Mouse (Mus musculus): ENCODE data around the gene Pdpr.
"Not testable (repeated sequence)": the region's sequence is repeated elsewhere in the genome, so short reads cannot be mapped to it uniquely, and the experiment has no call there.

The Pdpr gene

DNA sequence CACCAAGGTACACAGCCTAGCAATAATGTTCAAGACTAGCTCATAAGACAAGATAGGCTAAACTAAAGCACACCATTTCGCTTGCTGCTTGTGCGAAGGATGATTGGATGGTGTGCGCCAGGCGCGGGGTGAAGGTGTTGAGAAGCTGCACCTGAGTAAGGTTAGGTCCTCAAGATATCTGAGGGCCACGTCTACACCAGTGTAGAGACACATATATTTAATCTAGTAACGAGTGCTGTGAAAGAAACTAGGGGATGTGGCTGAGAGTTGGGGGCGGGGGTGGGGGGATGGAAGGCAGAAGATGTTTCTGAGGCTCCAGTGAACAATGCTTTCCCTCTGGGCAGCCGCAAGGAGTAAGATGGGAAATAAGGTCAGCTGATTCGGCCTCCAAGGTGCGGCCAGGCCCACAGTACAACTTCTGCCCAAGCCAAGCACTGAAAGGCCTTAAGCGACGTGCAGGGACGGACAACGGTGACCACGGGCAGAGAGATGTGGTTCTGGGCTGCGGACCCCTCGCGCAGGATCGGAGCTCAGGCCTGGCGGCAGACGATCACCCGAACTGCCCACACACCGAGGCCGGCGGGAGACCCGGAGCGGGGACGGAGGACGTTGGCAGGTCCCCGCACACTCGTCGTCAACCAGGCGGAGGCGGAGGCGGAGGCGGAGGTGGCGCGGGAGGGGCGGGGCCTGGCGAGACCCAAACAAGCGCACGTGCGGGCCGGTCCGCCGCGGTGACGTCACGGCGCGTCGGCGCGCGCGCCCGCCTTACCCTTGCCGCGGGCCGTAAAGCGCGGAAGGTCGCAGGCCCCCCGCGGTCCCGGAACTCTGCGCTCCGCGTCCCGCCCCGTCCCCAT lies at the start of gene Pdpr:
Gene Pdpr (plus strand): TSS at position 766 of the 854 bp plus-strand sequence.
- in situ Hi-C loops (cut with MboI, MseI): loop anchor here (5.0 kb wide), 1 partner anchor 37 kb away; the partner anchor contains the start of gene Exosc6

DNA sequence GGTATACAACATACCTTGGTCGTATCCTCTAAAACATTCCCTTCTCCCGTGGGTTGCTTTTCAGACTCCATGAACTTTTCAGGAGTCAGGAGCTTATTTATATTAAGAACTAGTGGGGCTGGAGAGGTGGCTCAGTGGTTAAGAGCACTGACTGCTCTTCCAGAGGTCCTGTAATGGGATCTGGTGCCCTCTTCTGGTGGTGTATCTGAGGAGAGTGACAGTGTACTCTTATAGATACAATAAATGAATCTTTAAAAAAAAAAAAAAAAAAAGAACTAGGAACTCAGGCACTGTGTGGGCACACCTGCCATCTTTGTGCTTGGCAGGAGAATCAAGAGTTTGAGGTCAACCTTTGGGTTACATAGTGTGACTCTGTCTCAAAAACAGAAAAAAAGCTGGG lies 45.7 kb upstream of the Pdpr start:
- in situ Hi-C loops (cut with MboI, MseI): no loop called here

DNA sequence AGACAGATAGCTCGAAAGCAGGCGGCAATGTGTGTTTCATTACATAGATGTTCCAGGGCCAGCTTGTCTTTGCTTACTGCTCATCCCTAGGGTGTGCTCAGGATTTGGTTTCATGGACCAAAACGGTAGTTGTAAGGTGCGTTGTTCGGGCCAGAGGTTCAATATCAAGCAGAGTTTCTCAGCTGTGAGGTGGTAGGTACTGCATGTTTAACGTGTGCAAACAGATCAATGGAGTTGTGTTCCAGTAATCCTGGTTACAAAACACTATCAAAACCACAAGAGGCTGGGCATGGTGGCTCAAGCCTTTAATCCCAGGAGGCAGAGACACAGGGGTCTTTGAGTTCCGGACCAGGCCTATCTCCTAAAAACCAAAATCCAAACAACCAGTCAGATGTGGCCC lies 45.3 kb upstream of the Pdpr start:
- in situ Hi-C loops (cut with MboI, MseI): no loop called here

DNA sequence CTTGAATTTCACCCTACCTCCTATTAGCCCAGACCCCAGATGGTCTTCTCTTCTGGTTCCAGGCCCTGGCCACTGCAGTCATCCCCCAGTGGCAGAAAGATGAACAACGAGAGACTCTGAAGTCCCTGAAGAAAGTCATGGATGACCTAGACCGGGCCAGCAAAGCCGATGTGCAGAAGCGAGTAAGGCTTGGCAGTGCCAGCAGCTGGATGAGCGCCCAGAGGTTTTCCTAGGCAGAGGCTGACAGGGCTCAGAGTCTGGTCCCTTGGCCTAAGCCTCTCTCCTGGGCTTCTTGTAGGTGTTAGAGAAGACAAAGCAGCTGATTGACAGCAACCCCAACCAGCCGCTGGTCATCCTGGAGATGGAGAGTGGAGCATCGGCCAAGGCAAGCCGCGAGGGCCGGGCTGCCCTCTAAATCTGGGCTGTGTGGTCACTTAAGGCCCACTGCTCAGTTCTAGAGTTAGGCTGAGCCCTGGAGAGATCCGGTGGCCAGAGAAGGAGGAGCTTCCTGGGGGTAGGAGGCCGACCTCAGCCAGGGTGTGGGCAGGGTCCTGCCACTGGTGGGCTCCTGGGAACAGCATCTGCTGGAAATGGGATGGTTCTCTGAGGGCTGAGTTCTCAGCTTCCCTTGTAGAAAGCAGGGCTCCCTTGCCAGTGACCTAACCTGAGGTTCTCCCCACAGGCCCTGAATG lies 40.5 kb upstream of the Pdpr start:
- in situ Hi-C loops (cut with MboI, MseI): loop anchor here (5.0 kb wide), 2 partner anchors 67 to 212 kb away; no protein-coding TSS in a partner anchor

DNA sequence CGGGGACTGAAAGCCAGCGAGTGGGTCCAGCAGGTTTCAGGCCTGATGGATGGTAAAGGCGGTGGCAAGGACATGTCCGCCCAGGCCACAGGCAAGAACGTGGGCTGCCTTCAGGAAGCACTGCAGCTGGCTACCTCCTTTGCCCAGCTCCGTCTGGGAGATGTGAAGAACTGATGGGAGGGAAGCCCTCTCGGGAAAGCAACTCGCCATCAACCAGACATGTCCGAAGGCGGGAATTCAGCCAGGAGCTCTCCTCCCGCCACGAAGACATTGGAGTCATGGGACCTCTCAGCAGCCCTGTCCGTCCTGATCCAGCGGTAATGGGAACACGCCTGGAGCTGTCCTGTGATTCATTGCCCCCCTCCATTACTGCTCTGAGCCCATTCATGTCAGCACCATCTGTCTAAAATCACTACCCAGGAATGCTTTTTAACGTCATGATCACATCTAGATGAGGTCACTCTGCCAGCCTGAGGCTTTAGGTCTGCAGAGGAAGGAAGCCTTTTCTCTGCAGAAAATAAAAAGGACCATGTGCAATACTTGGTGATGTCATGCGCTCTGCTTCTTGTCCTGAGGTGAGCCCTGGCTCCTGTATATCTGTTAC lies 39.3 kb upstream of the Pdpr start:
- in situ Hi-C loops (cut with MboI, MseI): loop anchor here (5.0 kb wide), 2 partner anchors 37 to 232 kb away; partner anchors contain the start of genes Clec18a and Pdpr

DNA sequence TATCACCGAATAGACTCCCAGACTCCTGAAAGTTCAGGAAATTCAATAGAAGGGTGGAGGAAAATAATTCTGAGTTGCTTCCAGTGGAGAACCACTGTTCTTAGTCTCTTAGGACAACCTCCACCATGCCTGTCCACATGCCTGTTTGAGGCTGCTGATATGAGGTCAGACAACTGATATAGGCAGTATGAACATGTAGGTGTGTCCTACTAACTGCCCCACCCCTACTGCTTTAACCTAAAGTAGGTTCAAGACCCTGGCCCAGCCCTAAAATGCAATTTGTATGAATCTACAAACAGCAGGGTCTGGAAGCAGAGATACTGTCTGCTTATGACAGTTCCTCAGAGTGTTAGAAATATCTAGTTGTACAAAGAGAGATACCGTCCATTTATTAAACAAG lies 38.8 kb upstream of the Pdpr start:
- in situ Hi-C loops (cut with MboI, MseI): loop anchor here (5.0 kb wide), 2 partner anchors 37 to 232 kb away; partner anchors contain the start of genes Clec18a and Pdpr

DNA sequence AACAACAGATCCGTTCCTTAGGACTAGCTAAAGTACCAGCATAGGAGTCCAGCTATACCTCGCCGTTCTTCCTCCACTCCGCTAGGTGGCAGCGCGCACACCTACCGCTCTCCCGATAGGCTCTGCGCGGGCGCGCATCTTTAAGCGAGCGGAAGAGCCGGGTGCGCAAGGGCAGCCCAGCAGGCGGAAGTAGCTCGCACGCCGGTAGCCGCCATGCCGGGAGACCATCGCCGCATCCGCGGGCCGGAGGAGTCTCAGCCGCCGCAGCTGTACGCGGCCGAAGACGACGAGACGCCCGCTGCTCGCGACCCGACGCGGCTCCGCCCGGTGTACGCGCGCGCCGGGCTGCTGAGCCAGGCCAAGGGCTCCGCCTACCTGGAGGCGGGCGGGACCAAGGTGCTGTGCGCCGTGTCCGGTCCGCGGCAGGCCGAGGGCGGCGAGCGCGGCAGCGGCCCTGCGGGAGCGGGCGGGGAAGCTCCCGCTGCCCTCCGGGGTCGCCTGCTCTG lies 38.2 kb upstream of the Pdpr start, which contains the start of gene Exosc6:
Gene Exosc6 (plus strand): TSS at position 182 of the 506 bp plus-strand sequence.
- in situ Hi-C loops (cut with MboI, MseI): loop anchor here (5.0 kb wide), 2 partner anchors 36 to 231 kb away; partner anchors contain the start of genes Clec18a and Pdpr

DNA sequence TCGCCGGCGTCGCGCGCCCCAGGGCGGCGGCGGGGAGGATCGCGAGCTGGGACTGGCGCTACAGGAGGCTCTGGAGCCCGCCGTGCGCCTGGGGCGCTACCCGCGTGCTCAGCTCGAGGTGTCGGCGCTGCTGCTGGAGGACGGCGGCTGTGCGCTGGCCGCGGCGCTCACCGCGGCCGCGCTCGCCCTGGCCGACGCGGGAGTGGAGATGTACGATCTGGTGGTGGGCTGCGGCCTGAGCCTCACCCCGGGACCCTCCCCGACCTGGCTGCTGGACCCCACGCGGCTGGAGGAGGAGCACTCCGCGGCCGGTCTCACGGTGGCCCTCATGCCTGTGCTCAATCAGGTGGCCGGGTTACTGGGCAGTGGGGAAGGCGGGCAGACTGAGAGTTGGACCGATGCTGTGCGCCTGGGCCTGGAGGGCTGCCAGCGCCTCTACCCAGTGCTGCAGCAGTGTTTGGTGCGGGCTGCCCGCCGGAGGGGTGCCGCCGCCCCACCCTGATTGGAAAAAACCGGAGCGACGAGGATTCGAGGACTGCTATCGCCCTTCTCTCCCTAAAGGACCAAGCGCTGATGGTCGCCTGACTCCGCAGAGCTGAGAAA lies 37.6 kb upstream of the Pdpr start:
- in situ Hi-C loops (cut with MboI, MseI): loop anchor here (5.0 kb wide), 2 partner anchors 36 to 231 kb away; partner anchors contain the start of genes Clec18a and Pdpr

DNA sequence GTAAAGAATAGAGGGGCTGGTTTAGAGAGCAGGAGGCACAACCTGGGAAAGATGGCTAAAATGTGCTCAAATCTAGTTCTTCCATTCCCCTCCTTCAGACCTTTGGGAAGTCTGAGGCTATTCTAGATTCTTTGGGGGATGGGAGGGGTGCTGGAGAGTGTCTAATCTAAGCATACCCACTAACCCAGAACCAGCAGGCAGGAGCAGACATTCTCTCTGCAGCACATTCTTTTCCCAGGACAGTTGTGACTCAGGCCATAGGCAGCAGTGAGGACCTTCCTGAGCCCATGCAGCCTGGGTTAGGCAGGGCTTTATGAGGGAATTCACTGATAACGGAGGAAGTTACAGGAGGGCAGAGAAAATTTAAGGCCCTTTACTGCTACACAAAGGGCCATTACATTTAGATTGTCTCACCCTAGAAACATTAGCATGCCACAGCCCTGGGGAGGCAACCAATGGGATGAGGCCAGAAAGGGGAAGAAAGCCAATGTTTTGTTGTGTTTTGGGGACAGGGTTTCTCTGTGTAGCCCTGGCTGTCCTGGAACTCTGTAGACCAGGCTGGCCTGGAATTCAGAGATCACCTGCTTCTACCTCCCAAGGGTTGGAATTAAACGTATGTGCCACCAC lies 35.4 kb upstream of the Pdpr start:
- in situ Hi-C loops (cut with MboI, MseI): loop anchor here (5.0 kb wide), 2 partner anchors 33 to 228 kb away; partner anchors contain the start of genes Clec18a and Pdpr

DNA sequence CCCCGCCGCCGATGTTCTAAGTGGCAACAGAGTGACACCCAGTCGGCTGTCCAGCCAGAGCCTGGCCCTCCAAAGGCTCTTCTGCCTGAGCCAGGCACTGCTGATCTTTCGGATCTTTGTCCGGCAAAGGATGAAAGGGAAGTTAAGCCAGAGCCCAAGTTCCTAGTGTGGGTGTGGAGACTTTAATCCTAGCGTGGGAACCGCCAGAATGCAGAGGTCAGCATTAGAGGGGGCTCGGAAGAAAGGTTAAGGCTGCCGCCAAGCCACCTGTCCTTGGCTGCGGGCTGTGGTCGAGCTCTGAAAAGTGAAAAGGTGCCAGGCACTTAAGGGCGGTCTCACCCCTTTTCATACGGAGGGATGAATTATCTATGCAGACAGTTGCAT lies 32.8 kb upstream of the Pdpr start:
- in situ Hi-C loops (cut with MboI, MseI): no loop called here

DNA sequence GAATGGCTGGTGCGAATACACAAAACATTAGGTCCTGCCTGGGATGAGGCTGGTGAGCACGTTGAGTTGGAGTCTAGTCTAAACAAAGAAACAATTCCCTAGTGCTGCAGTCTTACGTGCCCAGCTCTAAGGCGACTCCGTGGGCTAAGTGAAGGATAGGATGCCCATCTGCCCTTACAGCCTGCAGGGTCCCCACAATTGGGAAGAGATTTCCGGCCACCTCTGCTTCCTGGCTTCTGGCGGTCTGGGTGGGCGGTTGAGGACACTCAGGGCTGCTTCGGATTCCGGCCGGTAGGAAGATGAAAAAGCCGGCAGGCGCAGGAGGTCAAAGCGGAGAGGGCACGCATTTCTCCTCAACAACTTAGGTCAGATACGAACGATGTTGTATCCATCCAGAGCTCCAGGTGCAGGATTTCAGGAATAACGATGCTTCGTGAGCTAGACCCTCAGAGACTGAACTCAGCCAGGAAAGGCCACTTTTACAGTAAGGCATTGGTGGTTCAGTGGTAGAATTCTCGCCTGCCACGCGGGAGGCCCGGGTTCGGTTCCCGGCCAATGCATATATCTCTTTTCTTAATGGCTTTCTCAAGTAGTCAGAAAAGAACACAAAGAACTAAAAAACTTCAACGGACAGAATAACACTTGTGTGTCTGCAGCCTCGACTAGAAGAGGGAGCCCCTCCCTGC lies 32.2 kb upstream of the Pdpr start:
- in situ Hi-C loops (cut with MboI, MseI): no loop called here

DNA sequence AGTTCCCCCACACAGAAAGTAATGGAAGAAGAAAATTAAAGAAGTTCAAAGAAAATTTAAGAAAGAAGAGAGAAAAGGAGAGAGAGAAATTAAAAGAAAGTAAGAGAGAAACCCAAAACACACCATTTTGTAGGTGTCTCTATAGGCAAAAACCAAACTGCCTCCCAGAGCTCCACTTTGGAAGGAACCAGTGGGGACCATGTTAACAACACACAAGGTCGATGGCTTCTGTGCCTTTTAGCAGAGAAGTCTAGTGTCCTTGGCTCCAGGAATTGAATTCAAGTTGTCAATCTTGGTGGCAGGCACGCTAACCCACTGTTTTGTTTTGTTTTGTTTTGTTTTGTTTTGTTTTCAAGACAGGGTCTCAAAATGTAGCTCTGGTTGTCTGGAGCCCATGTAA lies 31.5 kb upstream of the Pdpr start:
- in situ Hi-C loops (cut with MboI, MseI): no loop called here

DNA sequence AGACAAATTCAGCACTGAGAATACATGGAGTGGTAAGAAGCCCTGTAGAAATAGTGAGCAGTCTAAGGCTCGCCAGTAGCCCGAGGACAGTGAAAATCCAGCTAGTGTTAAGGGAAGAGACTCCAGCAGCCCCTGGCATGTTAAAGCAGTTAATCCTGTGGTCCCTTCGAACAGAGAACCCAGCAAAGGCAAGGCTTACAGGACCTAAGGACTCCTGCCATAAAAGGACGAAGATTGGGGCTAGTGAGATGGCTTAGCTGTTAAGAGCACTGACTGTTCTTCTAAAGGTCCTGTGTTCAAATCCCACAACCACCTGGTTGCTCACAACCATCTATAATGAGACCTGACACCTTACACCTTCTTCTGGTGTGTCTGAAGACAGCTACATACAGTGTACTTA lies 28.1 kb upstream of the Pdpr start:
- in situ Hi-C loops (cut with MboI, MseI): no loop called here

DNA sequence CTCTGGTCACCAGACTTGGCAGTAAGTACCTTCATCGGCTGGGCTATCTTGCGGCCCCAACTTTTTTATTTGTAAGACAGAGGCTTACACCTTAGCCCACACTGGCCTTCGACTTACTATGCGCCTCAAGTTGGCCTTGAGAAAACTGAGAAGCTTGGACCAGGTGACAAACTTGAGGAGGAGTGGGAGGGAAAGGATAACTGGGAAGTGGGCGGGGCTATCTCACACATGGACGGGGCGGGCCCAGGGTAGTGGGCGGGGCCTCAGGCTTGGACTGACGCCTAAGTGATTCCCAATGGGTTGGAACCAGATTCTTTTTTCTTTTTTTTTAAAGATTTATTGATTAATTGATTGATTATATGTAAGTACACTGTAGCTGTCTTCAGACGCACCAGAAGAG lies 27.0 kb upstream of the Pdpr start:
- in situ Hi-C loops (cut with MboI, MseI): no loop called here

DNA sequence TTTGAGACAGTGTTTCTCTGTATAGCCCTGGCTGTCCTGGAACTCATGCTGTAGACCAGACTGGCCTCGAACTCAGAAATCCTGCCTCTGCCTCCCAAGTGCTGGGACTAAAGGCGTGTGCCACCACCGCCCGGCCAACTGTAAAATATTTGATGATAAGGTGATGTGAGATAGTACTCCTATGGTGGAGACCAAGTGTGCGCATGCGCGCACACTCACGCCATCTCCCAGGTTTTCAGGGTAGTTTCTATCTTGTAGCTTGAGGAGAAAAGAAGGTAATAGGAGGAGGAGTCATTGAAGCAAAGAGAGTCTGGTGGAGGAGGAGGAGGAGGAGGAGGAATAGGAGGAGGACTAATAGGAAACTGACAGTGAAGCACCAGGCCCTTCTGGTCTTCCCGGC lies 25.8 kb upstream of the Pdpr start:
- in situ Hi-C loops (cut with MboI, MseI): not testable (repeated sequence)

DNA sequence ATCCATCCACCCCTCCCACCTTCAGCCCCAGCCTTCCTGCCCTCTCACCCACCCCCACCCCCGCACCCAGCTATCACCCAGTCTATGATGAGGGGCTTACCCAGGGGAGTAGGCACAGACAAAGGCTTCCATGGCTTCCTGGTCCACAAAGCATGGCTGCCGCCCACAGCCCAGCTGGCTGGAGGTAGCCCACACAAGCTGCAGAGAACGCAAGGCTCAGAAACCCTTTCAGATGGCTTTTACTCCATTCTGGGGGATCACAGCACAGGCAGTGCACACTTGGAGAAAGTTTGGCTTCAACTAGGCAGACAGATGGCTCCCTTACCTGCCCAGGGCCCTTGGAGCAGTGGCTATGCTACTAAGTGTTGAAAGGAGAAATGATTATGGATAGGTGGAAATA lies 18.5 kb upstream of the Pdpr start:
- in situ Hi-C loops (cut with MboI, MseI): no loop called here

DNA sequence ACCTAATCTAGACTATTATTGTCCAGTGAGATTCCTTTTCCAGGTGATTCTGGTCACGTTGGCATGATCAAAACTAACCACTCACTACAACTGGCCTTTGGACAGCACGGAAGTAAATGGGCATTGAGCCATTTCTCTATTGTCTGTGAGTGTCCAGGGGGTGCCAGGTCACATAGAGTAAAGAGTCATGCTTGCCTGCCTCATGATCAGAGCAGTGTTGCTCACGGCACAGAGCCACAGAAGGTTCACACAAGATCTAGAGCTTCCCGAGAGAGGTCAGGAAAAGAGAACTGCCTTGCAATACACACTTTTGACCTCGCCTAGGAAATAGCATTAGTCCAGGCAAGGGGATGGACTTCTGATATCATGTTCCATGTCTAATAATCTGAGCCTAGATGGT lies 15.0 kb upstream of the Pdpr start:
- in situ Hi-C loops (cut with MboI, MseI): no loop called here

DNA sequence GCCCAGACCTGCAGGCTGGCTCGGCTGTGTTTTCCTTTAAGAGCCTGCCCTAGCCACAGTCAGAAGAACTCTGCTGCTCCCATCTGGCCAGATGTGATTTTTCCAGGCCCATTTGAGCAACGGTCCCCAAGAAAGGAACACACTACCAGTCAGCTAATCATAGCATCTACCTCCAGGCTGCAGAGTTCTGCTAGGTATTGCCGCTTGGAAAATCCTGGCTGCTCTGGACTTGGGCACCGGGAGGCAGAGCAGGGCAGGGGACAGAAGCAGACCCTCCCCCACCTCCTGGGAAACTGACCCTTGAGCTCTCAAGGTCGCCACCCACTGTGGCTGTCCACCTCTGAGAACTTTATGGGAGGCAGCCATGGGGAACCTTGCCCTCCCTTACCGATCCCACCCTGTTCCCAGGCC lies 14.6 kb upstream of the Pdpr start:
- in situ Hi-C loops (cut with MboI, MseI): no loop called here

DNA sequence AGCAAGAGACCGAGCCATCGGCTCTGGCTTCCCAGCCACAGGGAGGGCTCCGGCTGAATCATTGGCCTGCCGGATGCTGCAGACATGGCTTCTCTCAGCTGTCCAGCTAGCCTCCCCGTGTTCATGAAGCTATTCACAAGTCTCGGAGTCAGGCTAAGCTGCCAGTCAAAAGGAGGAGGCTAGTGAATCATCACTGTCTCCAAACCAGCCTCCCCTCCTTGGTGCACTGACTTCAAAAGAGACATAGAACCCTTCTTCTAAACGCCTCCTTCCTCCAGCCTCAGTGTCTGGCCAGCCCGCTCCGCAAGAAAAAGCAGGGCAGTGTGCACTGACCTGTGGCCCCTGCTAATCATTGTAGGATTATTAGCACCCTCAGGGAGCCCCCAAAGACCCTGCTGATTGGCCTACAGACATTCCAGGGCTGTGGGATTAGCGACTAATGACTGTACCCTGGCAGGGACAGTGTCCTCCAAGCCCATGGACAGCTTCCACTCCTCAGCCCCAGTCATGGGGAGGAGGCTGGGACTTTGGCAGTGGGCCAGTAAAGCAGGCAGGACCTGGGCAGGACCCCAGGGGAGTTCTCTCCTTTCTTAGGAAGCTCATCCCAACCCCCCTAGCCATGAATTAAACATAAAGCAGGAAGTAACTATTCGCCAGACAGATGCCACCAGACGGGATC lies 12.7 kb upstream of the Pdpr start:
- in situ Hi-C loops (cut with MboI, MseI): no loop called here

DNA sequence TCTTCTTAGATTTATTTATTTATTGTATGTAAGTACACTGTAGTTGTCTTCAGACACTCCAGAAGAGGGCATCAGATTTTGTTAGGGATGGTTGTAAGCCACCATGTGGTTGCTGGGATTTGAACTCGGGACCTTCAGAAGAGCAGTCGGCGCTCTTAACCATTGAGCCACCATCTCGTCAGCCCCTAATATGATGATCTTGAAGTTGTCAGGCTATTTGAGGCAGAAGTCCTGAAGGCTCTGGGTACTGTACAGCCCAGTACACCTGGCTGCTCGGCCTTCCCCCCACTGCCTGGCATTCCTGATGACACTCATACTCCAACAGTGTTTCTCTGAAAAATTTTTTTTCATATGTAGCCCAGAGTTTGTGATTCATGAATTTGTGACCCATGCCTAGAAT lies 10.5 kb upstream of the Pdpr start:
- in situ Hi-C loops (cut with MboI, MseI): not testable (repeated sequence)
